Mouse (Mus musculus) hindbrain, embryonic 11.5 days (tissue): ENCODE results near the gene Rpl36. TPM values are rescaled to one million over a fixed set of nuclear protein-coding genes. Genes with fewer than 3 reads are reported as not detected.

Experiments used
- ATAC-seq: fragments of 200-750 bp; cut with Nextera tagmentation; 2 replicates; pipeline ENCODE4 v1.8.0; 2017; ENCODE audit warnings: mild to moderate bottlenecking, moderate TSS enrichment, moderate library complexity; ENCODE audit not compliant: low FRiP score
- DNase-seq: peaks from one replicate; pipeline ENCODE4 v3.0.0-alpha.2; 2015; ENCODE audit warnings: low spot score
- H3K27ac ChIP-seq: fragments of 300-500 bp; sonication (generic); 2 replicates; pipeline ENCODE4 v1.5.1; 2014; ENCODE audit warnings: mild to moderate bottlenecking, low read depth, low read length
- H3K27me3 ChIP-seq: fragments of 300-500 bp; sonication (generic); 2 replicates; pipeline ENCODE4 v1.6.1; 2014; ENCODE audit warnings: mild to moderate bottlenecking, low read length, moderate library complexity, mixed read lengths; ENCODE audit not compliant: control insufficient read depth, insufficient read depth
- H3K36me3 ChIP-seq: fragments of 300-500 bp; sonication (generic); 2 replicates; pipeline ENCODE4 v1.6.1; 2014; ENCODE audit warnings: mild to moderate bottlenecking, low read length, moderate library complexity, mixed read lengths; ENCODE audit not compliant: control insufficient read depth, insufficient read depth
- H3K4me1 ChIP-seq: fragments of 300-500 bp; sonication (generic); replicated peaks from 2 replicates; pipeline ENCODE4 v1.6.1; 2014; ENCODE audit warnings: low read length, mixed read lengths; ENCODE audit not compliant: control insufficient read depth, insufficient read depth
- H3K4me2 ChIP-seq: fragments of 300-500 bp; sonication (generic); replicated peaks from 2 replicates; pipeline ENCODE4 v1.6.1; 2014; ENCODE audit warnings: mild to moderate bottlenecking, low read depth, low read length
- H3K4me3 ChIP-seq: fragments of 300-500 bp; sonication (generic); 2 replicates; pipeline ENCODE4 v1.5.1; 2014; ENCODE audit warnings: low read depth, low read length
- H3K9ac ChIP-seq: fragments of 300-500 bp; sonication (generic); 2 replicates; pipeline ENCODE4 v1.6.1; 2014; ENCODE audit warnings: low read depth, low read length
- H3K9me3 ChIP-seq: fragments of 300-500 bp; sonication (generic); 2 replicates; pipeline ENCODE4 v1.6.1; 2016; ENCODE audit warnings: low read length; ENCODE audit not compliant: control insufficient read depth
- WGBS: fragments of 180-500 bp; shearing (Covaris S2); extraction: QIAGEN DNeasy Blood & Tissue Kit; methylation state at CpG from one replicate; pipeline ENCODE4 v1.1.7; 2014; 5-methylcytosine and 5-hydroxymethylcytosine counted together
- polyA plus RNA-seq: library from polyadenylated mRNA; unstranded; fragments of >200 nt; fragmentation: Nextera tagmentation; extraction: Ambion mirVana; gene quantifications from 2 replicates; pipeline ENCODE4 v1.2.1, GENCODE M21; 2014

The Rpl36 gene
- polyA plus RNA-seq, 1 experiment from 2014 or later = 1,259 TPM

GRCm38 (mm10) chr17:56584257-56585130 lies 28.7 kb upstream of the Rpl36 start, which contains the start of the genes Safb2 and Safb:
TSS of gene Safb2 (minus strand) at chr17:56584585.
TSS of gene Safb (plus strand) at chr17:56584825.
- WGBS = under 1% methylated on average over 86 of the region's 101 CpGs
- Histone ChIP-seq H3K4me1 (peaks cover 16% of the 10 kb centered on the region), H3K27ac (peak within 1 kb of the TSS; percentile 94), H3K36me3 (peaks cover 25% of the 10 kb centered on the region), H3K9me3 (no peaks in the 10 kb centered on the region), H3K4me3 (peak within 1 kb of the TSS; percentile 92), H3K4me2 (peak within 1 kb of the TSS; percentile 69), H3K9ac (peak within 1 kb of the TSS; percentile 91), H3K27me3 (no peaks in the 10 kb centered on the region)
- peak; percentile 99 for DNase-seq
- peak; percentile 96 for ATAC-seq

GRCm38 (mm10) chr17:56585171-56585821 lies 27.9 kb upstream of the Rpl36 start:
- Histone ChIP-seq H3K27ac (peak overlapping the region; percentile 94), H3K36me3 (peaks cover 27% of the 10 kb centered on the region), H3K4me1 (peaks cover 16% of the 10 kb centered on the region), H3K9me3 (no peaks in the 10 kb centered on the region), H3K4me2 (peak overlapping the region; percentile 69), H3K9ac (peak overlapping the region; percentile 91), H3K4me3 (peak overlapping the region; percentile 92), H3K27me3 (no peaks in the 10 kb centered on the region)
- DNase-seq (peak; percentile 68), ATAC-seq (peak; percentile 44)
- WGBS = under 1% methylated on average over 61 of the region's 61 CpGs

- Histone ChIP-seq H3K4me2 (no peak overlapping the region), H3K4me1 (peaks cover 16% of the 10 kb centered on the region), H3K9me3 (no peaks in the 10 kb centered on the region), H3K27ac (no peak overlapping the region), H3K9ac (no peak overlapping the region), H3K36me3 (peaks cover 28% of the 10 kb centered on the region), H3K4me3 (peak overlapping the region; percentile 14; the same call in 1 of the 2 replicates), H3K27me3 (no peaks in the 10 kb centered on the region)
- WGBS = 95% methylated on average over 1 of the region's 1 CpGs
- DNase-seq = no peak
- no peak for ATAC-seq
These were observed 25.4 kb upstream of the Rpl36 start for GRCm38 (mm10) chr17:56587773-56588172.

- Histone ChIP-seq H3K4me1 (peaks cover 10% of the 10 kb centered on the region), H3K4me3 (no peak overlapping the region), H3K9ac (no peak overlapping the region), H3K36me3 (peaks cover 34% of the 10 kb centered on the region), H3K4me2 (no peak overlapping the region), H3K27me3 (no peaks in the 10 kb centered on the region), H3K9me3 (no peaks in the 10 kb centered on the region), H3K27ac (no peak overlapping the region)
- no peak for DNase-seq
- no peak for ATAC-seq
- 93% methylated on average over 4 of the region's 4 CpGs for WGBS
These were observed 24.3 kb upstream of the Rpl36 start for GRCm38 (mm10) chr17:56588921-56589320.

- H3K27ac ChIP-seq = no peak overlapping the region
- DNase-seq (no peak), ATAC-seq (no peak)
- no peak overlapping the region for H3K4me3 ChIP-seq
- H3K27me3 ChIP-seq = no peaks in the 10 kb centered on the region
- H3K4me2 ChIP-seq = no peak overlapping the region
- H3K36me3 ChIP-seq = peaks cover 48% of the 10 kb centered on the region
- no peak overlapping the region for H3K9ac ChIP-seq
- H3K9me3 ChIP-seq = no peaks in the 10 kb centered on the region
- H3K4me1 ChIP-seq = no peaks in the 10 kb centered on the region; the same call in 1 of the 2 replicates
These were observed 20.7 kb upstream of the Rpl36 start for GRCm38 (mm10) chr17:56592553-56592952.

- no peak overlapping the region for H3K4me3 ChIP-seq
- H3K27ac ChIP-seq = no peak overlapping the region
- DNase-seq (no peak), ATAC-seq (no peak)
- peaks cover 44% of the 10 kb centered on the region for H3K36me3 ChIP-seq
- no peak overlapping the region for H3K9ac ChIP-seq
- no peaks in the 10 kb centered on the region for H3K9me3 ChIP-seq
- no peak overlapping the region for H3K4me2 ChIP-seq
- H3K27me3 ChIP-seq = no peaks in the 10 kb centered on the region
- WGBS = 94% methylated on average over 8 of the region's 8 CpGs
- no peaks in the 10 kb centered on the region; the same call in 1 of the 2 replicates for H3K4me1 ChIP-seq
These were observed 19.5 kb upstream of the Rpl36 start for GRCm38 (mm10) chr17:56593527-56594271.

- Histone ChIP-seq H3K4me3 (no peak overlapping the region), H3K9me3 (no peaks in the 10 kb centered on the region), H3K27me3 (no peaks in the 10 kb centered on the region), H3K4me2 (no peak overlapping the region), H3K4me1 (no peaks in the 10 kb centered on the region; the same call in 1 of the 2 replicates), H3K9ac (no peak overlapping the region), H3K27ac (no peak overlapping the region), H3K36me3 (peaks cover 31% of the 10 kb centered on the region)
- no peak for DNase-seq
- 95% methylated on average over 28 of the region's 28 CpGs for WGBS
- no peak for ATAC-seq
These were observed 9.8 kb upstream of the Rpl36 start for GRCm38 (mm10) chr17:56603186-56604069.

- H3K9me3 ChIP-seq = no peaks in the 10 kb centered on the region
- DNase-seq (no peak), ATAC-seq (no peak)
- peaks cover 2% of the 10 kb centered on the region; the same call in 1 of the 2 replicates for H3K4me1 ChIP-seq
- H3K4me2 ChIP-seq = no peak overlapping the region
- WGBS = 96% methylated on average over 9 of the region's 9 CpGs
- no peak overlapping the region for H3K27ac ChIP-seq
- no peak overlapping the region for H3K9ac ChIP-seq
- no peak overlapping the region for H3K4me3 ChIP-seq
- peaks cover 31% of the 10 kb centered on the region for H3K36me3 ChIP-seq
- H3K27me3 ChIP-seq = no peaks in the 10 kb centered on the region
These were observed 9.2 kb upstream of the Rpl36 start for GRCm38 (mm10) chr17:56604070-56604380.
